Mouse (Mus musculus) lung, postnatal 36 days (tissue): ENCODE data around the gene Myh7.
"Not testable (repeated sequence)": the region's sequence is repeated elsewhere in the genome, so short reads cannot be mapped to it uniquely, and the experiment has no call there.

Experiments used
- DNase-seq: peaks from one replicate; pipeline ENCODE4 v3.0.0; 2022; ENCODE audit warnings: mixed read lengths

The Myh7 gene

DNA sequence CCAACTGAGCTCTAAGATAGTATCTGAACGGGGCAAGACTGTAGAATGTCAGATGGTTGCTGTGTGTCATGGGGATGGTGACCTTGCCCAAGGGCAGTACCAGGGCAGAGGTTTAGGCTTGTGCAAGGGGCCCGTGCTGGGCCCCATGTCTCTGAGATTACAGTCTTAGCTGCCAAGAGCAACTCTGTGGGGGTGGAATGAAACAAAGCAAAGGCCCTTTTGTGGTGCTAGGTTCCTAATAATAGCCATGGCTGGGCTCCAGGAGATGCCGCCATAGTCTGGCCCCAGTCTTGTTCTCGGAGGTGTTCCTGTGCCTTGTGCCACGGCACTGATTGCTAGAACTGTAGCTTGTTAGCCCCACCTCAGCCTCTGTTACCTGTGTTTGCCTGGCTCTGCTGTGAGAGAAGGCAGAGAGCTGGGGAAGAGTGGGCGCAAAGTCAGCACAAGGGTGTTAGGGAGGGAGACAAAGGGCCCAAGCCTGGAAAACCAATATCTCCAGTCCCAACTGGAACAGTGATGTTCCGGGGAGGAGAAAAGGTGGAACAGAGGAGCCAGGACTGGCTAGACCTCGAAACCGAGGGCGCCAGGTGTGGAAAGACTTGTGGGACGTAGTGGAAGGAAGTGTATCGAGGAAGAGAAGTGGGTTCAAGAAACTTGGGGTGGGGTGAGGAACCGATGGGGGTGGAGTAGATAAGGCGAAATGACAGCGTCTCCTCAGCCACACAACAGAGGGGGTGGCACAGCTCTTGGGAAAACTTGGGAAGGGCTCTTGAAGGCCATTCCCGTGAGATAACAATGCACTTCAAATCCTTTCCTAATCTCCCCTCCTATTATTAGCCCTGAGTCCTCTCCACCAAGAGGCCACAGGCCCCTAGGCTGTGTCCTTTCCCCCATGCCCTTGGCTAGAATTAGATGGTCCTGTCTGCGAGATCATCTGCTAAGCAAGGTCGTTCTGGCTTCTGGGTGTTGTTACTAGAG lies 9.7 kb upstream of the Myh7 start:
- DNase-seq, result peak; percentile 44

DNA sequence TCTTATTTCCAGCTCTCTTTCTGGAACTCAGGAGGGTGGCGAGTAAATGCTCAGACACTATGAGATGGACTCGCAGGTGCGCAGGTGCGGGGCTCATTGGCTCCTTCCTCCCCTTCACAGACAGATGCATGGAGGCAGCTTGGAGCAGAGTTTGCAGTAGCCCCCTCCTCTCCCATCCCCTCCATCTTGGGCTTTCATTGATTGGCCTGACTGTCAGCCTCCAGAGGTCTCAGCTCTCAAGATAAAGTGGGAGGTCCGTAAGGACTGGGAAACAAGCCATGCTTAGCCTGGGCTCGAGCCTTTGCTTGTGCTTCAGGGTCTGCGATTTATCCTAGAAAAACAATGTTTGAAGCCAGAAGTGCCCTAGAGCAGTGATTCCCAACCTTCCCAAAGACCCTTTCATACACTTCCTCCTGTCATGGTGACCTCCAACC lies 8.3 kb upstream of the Myh7 start:
- DNase-seq, result no peak

DNA sequence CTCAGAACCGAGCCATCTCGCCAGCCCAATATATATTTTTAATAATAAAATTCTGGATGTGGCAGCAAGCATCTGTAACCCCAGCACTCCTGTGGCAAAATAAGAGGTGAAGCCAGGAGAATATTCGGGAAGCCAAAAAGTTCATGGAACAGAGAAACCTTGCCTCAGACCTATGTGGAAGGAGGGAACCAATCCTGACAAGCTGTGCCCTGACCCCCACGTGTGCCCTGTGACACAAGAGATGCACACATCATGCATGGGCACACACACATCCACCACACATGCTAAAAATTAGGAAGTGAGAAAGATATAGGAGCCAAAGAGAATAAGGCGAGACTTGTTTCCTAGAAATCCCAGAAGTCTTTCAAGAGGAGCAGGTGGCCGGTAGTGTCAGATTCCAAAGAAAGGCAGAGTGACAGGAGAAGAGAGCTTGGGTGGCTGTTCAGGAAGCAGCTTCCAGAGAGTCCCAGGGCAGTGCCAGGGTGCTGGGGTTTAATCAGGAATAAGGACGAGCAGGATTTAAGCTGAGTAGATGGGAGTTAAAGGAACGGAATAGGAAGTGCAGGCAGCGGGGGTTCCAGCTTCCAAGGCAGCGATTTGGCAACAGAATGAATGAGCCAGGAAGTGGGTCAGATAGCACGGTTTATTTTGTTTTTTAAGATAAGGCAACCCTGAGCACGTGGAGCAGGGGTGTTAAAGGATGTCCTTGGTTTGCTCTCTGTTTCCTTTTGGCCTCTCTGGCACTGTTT lies 7.7 kb upstream of the Myh7 start:
- DNase-seq, result peak; percentile 27

- DNase-seq, result no peak
Observed at GRCm38 (mm10) chr14:55001446-55001845, 7.0 kb upstream of the Myh7 start.

- no peak for DNase-seq
Observed at GRCm38 (mm10) chr14:55000814-55001213, 6.4 kb upstream of the Myh7 start.

DNA sequence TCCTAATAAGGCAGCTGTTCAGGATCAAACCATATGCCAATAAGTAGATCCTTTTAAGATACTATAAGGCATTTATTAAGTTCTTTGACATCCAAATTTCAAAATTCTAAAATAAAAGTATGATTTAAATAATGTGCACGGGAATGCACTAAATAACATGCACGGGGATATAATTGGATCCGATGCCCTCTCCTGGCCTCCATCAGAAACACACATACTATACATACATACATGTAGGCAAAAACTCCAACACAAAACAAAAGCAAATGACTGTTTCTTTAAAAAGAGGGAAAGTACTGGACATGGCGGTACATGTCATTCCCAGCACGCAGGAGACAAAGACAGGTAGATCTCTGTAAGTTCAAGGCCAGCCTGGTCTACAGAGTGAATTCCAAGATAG lies 5.4 kb upstream of the Myh7 start:
- not testable (repeated sequence) for DNase-seq

DNA sequence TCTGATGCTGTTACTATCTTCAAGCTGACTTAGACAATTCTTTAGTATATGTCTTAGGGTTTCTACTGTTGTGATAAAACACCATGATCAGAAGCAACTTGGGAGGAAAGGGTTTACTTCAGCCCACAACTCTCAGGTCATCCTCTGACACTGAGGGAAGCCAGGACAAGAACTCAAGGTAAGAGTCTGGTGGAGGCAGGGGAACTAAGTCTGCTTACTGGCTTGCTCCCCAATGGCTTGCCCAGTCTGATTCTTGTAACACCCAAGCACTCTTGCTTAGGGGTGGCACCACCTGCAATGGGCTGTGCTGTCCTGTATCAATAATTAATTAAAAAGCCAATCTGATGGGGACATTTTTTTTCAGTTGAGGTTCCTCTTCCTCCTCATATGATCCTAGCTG lies 4.3 kb upstream of the Myh7 start:
- no peak for DNase-seq

DNA sequence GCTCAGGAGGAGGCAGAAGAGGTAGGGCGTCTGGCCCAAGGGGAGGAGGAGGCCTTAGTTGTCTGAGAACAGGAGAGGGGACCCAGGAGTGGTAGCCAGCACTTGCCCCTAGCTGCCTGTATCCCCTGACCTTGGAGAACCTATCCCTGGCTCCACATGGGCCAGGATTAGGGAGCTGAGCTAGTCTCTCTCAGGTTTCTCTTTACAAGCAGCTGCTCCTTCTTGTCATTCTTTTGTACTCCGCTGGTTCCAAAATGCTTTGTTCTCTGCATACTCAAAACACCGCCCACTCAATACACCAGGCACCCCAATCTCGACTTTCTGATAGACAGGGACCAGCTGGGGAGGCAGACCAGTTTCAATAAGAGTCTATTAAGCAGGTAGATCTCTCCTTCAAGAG lies 2.9 kb upstream of the Myh7 start:
- no peak for DNase-seq

- no peak for DNase-seq
Observed at GRCm38 (mm10) chr14:54996793-54997192, 2.4 kb upstream of the Myh7 start.

DNA sequence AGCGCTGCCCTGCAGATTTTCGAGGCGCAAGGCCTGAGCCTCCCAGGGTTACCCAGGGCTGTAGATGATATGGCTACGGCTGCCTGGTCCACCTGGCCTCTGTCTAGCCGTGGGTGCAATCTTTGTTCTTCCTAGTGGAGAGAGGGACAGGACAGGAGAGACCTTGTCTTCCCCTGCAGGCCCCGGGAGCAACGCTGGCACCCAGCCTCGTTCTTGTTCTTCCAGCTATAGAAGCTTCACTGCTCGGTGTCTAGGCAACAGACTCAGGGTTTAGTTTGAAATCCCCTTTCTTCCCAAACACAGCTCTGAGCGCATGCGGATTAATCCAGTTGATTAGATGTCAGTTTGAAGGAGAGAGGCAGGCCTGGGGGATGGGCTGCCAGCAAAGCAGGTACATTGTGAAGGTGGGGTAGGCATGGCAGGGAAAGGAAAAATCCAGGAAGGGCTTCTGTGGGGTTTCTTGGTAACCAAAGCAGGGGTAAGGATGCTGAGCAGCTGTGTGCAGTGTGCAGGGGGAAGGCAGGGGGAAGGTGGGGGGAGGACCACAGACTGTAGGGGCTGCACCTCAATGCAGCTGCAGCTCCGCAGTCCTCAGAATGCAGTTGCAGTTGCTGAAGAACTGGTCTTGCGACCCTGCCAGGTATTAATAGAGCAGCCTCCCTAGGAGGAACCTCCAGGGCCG lies 1.2 kb upstream of the Myh7 start:
- DNase-seq, result no peak

GRCm38 (mm10) chr14:54994869-54995186 lies 402 bp upstream of the Myh7 start:
- DNase-seq, result no peak

DNA sequence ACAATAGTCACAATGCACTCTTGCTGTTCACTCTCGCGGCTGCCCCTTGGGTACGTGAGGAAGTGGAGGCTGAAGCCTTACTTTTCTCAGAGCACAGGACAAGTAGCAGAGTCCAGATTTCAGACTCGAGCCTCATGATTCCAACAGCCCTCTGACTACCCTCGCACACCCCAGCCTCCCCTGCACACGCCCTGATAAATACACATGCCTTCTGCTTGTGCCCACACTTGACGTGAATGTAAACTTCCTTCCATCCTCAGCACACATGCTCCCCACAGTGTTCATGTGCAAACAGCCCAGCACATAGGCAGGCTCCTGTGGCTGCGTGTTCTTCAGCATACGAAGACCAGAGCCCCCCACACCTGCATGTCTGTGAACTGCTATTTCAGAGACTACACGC lies 790 bp downstream of the Myh7 start:
- peak; percentile 34 for DNase-seq

- no peak for DNase-seq
Observed at GRCm38 (mm10) chr14:54992196-54992595, 2.2 kb downstream of the Myh7 start.

DNA sequence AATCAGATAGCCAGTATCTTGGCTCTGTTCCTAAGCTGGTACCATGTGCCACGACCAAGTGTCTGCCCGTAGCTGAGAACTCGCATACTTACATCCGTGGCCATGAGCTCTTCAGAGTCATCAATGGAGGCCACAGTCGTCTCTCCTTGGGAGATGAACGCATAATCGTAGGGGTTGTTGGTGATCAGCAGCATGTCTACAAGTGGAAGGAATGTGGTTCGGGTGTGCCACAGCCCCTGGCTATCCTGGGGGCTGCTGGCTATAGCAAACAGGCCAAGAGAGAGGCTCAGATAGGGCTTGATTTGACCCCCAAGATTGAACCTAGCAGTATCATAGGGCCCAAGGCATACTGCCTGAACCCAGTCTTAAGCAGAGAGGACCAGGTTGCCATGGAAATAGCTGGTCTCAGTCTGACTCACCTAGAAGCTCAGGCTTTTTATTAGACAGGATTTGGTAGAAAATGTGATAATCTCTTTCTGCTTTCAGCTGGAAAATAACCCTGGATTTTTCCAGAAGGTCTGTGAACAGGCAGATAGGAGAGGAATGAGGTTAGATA lies 4.5 kb downstream of the Myh7 start:
- DNase-seq, result no peak

DNA sequence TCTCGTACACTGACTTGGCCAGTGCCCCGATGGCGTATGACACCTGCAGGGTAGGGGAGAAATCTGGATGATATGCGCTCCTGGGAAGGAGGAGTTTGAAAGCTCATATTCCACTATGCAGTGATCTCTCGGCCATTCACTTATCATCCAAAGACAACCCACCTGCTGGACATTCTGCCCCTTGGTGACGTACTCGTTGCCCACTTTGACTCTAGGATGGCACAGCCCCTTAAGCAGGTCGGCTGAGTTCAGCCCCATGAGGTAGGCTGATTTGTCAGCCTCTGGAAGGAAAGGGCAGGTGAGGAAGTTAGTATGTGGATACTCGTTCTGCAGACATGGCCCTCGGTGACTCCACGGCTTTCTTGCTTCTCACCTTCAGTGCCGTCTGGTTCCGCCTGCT lies 5.5 kb downstream of the Myh7 start:
- no peak for DNase-seq

GRCm38 (mm10) chr14:54988350-54988874 lies 6.0 kb downstream of the Myh7 start:
- not testable (repeated sequence) for DNase-seq

GRCm38 (mm10) chr14:54981934-54982333 lies 12.5 kb downstream of the Myh7 start:
- no peak for DNase-seq

DNA sequence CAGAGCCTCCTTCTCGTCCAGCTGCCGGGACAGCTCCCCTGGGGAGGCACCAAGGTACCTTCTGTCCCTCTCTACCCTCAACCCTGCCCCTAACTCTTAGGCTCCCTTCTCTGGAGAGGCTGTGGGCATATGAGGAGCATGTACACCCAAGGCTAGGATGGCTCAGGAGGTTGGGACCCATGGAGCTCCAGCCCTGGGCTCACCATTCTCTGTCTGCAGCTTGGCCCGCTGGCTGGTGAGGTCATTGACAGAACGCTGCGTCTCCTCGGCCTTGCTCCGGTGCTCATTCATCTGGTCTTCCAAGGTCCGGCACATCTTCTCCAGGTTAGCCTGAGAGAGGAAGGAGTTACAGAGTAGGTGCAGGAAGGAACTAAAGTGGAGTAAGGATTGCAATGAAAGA lies 15.8 kb downstream of the Myh7 start:
- DNase-seq, result no peak

- DNase-seq, result no peak
Observed at GRCm38 (mm10) chr14:54976633-54977032, 17.8 kb downstream of the Myh7 start, which contains the start of gene Gm17428. Gm17428 (plus strand) TSS chr14:54976933.

- DNase-seq, result no peak
Observed at GRCm38 (mm10) chr14:54974068-54974791, 20.2 kb downstream of the Myh7 start.

- not testable (repeated sequence) for DNase-seq
Observed at GRCm38 (mm10) chr14:54972786-54973185, 21.6 kb downstream of the Myh7 start.

DNA sequence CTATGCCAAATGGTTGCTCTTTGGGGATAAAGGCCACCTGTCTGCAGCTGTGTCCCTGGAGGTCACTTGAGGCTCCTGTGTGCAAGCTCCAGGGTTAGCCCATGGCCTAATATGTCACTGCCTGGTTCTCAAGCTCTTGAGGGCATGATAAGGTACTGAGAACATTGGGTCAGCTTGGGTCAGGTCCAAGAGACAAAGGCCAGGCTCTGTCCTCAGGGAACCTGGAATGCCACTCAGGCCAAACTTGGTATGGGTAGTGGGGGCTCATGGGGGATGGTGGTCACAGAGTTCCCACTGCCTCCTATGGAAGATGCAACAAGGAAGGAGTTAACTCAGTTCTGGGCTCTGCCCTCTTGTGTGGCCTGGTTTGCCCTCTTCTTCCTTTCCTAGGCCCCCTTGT lies 26.1 kb downstream of the Myh7 start:
- no peak for DNase-seq
